Mouse (Mus musculus) kidney, adult 2 months (tissue): ENCODE results near the gene Gm281. TPM values are rescaled to one million over a fixed set of nuclear protein-coding genes. Genes with fewer than 3 reads are reported as not detected.
"Not testable (repeated sequence)": the region's sequence is repeated elsewhere in the genome, so short reads cannot be mapped to it uniquely, and the experiment has no call there.

Source experiments
- DNase-seq: peaks from one replicate; pipeline ENCODE4 v3.0.0; 2021
- H3K27ac ChIP-seq: fragments of 200-500 bp; 2 replicates; pipeline ENCODE4 v1.5.1; 2012; ENCODE audit warnings: low read depth, low read length, control low read depth, inconsistent platforms; ENCODE audit not compliant: insufficient read depth
- H3K27me3 ChIP-seq: fragments of 200-500 bp; replicated peaks from 2 replicates; pipeline ENCODE4 v1.6.1; 2012; ENCODE audit warnings: mild to moderate bottlenecking, moderate library complexity, low read length, inconsistent platforms; ENCODE audit not compliant: control insufficient read depth, insufficient read depth
- H3K36me3 ChIP-seq: fragments of 200-500 bp; 2 replicates; pipeline ENCODE4 v1.6.1; 2012; ENCODE audit warnings: mild to moderate bottlenecking, moderate library complexity, low read length, inconsistent platforms; ENCODE audit not compliant: control insufficient read depth, insufficient read depth
- H3K4me1 ChIP-seq: fragments of 200-500 bp; 2 replicates; pipeline ENCODE4 v1.6.1; 2011; ENCODE audit warnings: low read length; ENCODE audit not compliant: control insufficient read depth, insufficient read depth
- H3K4me3 ChIP-seq: fragments of 200-500 bp; 2 replicates; pipeline ENCODE4 v1.5.1; 2011; ENCODE audit warnings: mild to moderate bottlenecking, low read depth, low read length, control low read depth; ENCODE audit not compliant: insufficient read depth
- CTCF ChIP-seq: fragments of 200-500 bp; conservative IDR thresholded peaks from 2 replicates; pipeline ENCODE4 v1.5.1; 2011; ENCODE audit warnings: low read depth, mild to moderate bottlenecking, control low read depth, low read length, moderate library complexity, mixed read lengths; ENCODE audit not compliant: insufficient read depth, insufficient read length
- POLR2A ChIP-seq: fragments of 200-500 bp; IDR thresholded peaks from one replicate; pipeline ENCODE4 v1.6.1; 2011; ENCODE audit warnings: low read depth, low read length, control low read depth
- WGBS: fragments of 180-500 bp; shearing (Covaris S2); methylation state at CpG from one replicate; pipeline ENCODE4 v1.1.7; 2018; 5-methylcytosine and 5-hydroxymethylcytosine counted together
- polyA plus RNA-seq: library from polyadenylated mRNA; depleted of rRNA; stranded (reverse); fragments of >200 nt; gene quantifications from 2 replicates; pipeline ENCODE4 v1.2.3, GENCODE M21; 2012; rRNA removed

Gene Gm281
- not detected in 2 replicates for polyA plus RNA-seq

GRCm38 (mm10) chr14:13914387-13915082, at the start of gene Gm281:
Gene Gm281, minus strand, starts transcription at chr14:13914478.
- H3K27me3 ChIP-seq: no peaks in the 10 kb centered on the region
- no peak for TF ChIP-seq CTCF
- no peak for TF ChIP-seq POLR2A
- no peak within 1 kb of the TSS for H3K4me3 ChIP-seq
- no peaks in the 10 kb centered on the region for H3K36me3 ChIP-seq
- H3K4me1 ChIP-seq: no peaks in the 10 kb centered on the region
- DNase-seq: no peak
- no peak within 1 kb of the TSS for H3K27ac ChIP-seq
- WGBS: 26% methylated on average over 1 of the region's 1 CpGs

- DNase-seq: no peak
- Histone ChIP-seq H3K36me3 (no peaks in the 10 kb centered on the region), H3K4me3 (no peak overlapping the region), H3K4me1 (peaks cover 9% of the 10 kb centered on the region), H3K27ac (no peak overlapping the region), H3K27me3 (no peaks in the 10 kb centered on the region)
- TF ChIP-seq POLR2A (no peak), CTCF (no peak)
- WGBS: 63% methylated on average over 1 of the region's 1 CpGs
These were observed 49.2 kb upstream of the Gm281 start for GRCm38 (mm10) chr14:13963527-13963926.

GRCm38 (mm10) chr14:13962476-13962875, 48.2 kb upstream of the Gm281 start:
- peaks cover 4% of the 10 kb centered on the region; the same call in 1 of the 2 replicates for H3K4me1 ChIP-seq
- 64% methylated on average over 6 of the region's 6 CpGs for WGBS
- H3K27ac ChIP-seq: peak overlapping the region; percentile 95
- H3K36me3 ChIP-seq: no peaks in the 10 kb centered on the region
- TF ChIP-seq CTCF: no peak
- no peak for TF ChIP-seq POLR2A
- peak; percentile 75 for DNase-seq
- no peaks in the 10 kb centered on the region for H3K27me3 ChIP-seq
- no peak overlapping the region for H3K4me3 ChIP-seq

- H3K36me3 ChIP-seq: no peaks in the 10 kb centered on the region
- TF ChIP-seq CTCF: no peak
- TF ChIP-seq POLR2A: no peak
- DNase-seq: peak; percentile 75
These were observed 47.3 kb upstream of the Gm281 start, which contains the start of the genes Atxn7 and Thoc7 for GRCm38 (mm10) chr14:13961401-13962112. Gene Atxn7, plus strand, starts transcription at chr14:13961440. Gene Thoc7, minus strand, starts transcription at chr14:13961852.

GRCm38 (mm10) chr14:13960482-13961325, 46.4 kb upstream of the Gm281 start:
- H3K27ac ChIP-seq: peak overlapping the region; percentile 93
- H3K4me3 ChIP-seq: peak overlapping the region; percentile 99
- DNase-seq: peak; percentile 71
- under 1% methylated on average over 74 of the region's 75 CpGs for WGBS
- no peak for TF ChIP-seq CTCF
- TF ChIP-seq POLR2A: no peak
- H3K4me1 ChIP-seq: peaks cover 4% of the 10 kb centered on the region; the same call in 1 of the 2 replicates
- H3K36me3 ChIP-seq: no peaks in the 10 kb centered on the region
- no peaks in the 10 kb centered on the region for H3K27me3 ChIP-seq

More at GRCm38 (mm10) chr14:13961401-13962112, 47.3 kb upstream of the Gm281 start, which contains the start of the genes Atxn7 and Thoc7:
- Histone ChIP-seq H3K27me3 (no peaks in the 10 kb centered on the region), H3K27ac (peak within 1 kb of the TSS; percentile 95), H3K4me3 (peak within 1 kb of the TSS; percentile 99), H3K4me1 (peaks cover 4% of the 10 kb centered on the region; the same call in 1 of the 2 replicates)
- WGBS: 3% methylated on average over 53 of the region's 56 CpGs

GRCm38 (mm10) chr14:13960079-13960478, 45.8 kb upstream of the Gm281 start:
- peak overlapping the region; percentile 99 for H3K4me3 ChIP-seq
- peaks cover 4% of the 10 kb centered on the region; the same call in 1 of the 2 replicates for H3K4me1 ChIP-seq
- WGBS: under 1% methylated on average over 9 of the region's 9 CpGs
- H3K27ac ChIP-seq: peak overlapping the region; percentile 93
- peak; percentile 50 for DNase-seq
- no peaks in the 10 kb centered on the region for H3K36me3 ChIP-seq
- TF ChIP-seq POLR2A (no peak), CTCF (no peak)
- H3K27me3 ChIP-seq: no peaks in the 10 kb centered on the region

- H3K27me3 ChIP-seq: not testable (repeated sequence)
- WGBS: 96% methylated on average over 3 of the region's 3 CpGs
These were observed 37.9 kb upstream of the Gm281 start for GRCm38 (mm10) chr14:13952151-13952550.

More at GRCm38 (mm10) chr14:13952151-13952550, 37.9 kb upstream of the Gm281 start:
- H3K27ac ChIP-seq, H3K4me1 ChIP-seq, H3K36me3 ChIP-seq, H3K4me3 ChIP-seq, DNase-seq: not testable (repeated sequence)
